29 mouse cellular contexts compared by ENCODE assay signal in genomic region chr4:99273466-99273865, GRCm38 (mm10). TPM values are rescaled to one million over a fixed set of nuclear protein-coding genes. Genes with fewer than 3 reads are reported as not detected.
"Had no signal": no experiment of that assay in that cellular context is flagged by ENCODE, and none has a peak within 500 bp of the region (broad histone marks: within the 10 kb centered on the region; RNA-seq: fewer than 3 reads in every experiment).

No protein-coding gene starts in this region.

- H3K9me3 ChIP-seq: heart, embryonic 13.5 days; heart, embryonic 15.5 days; hindbrain, embryonic 10.5 days; hindbrain, embryonic 12.5 days; intestine, embryonic 15.5 days; limb, embryonic 10.5 days; limb, embryonic 12.5 days; liver, embryonic 13.5 days; liver, embryonic 15.5 days had no signal

- DNase-seq: gastrocnemius, adult 2 months; gastrocnemius, postnatal 10 days; gastrocnemius, postnatal 25 days; heart, adult 2 months; heart, postnatal 4 days; kidney, adult 18-20 months; kidney, adult 8-10 months; kidney, postnatal 10 days; kidney, postnatal 25 days; kidney, postnatal 4 days; layer of hippocampus, adult 9-11 months; liver; liver, embryonic 13.5 days had no signal

- H3K4me2 ChIP-seq: heart, embryonic 11.5 days; heart, embryonic 13.5 days; heart, embryonic 15.5 days; intestine, embryonic 15.5 days; limb, embryonic 12.5 days; liver, embryonic 11.5 days; liver, embryonic 13.5 days; liver, embryonic 15.5 days had no signal

- H3K27me3 ChIP-seq: heart, embryonic 13.5 days; heart, embryonic 15.5 days; hindbrain, embryonic 12.5 days; intestine, embryonic 15.5 days; limb, embryonic 12.5 days; liver, embryonic 13.5 days; liver, embryonic 15.5 days had no signal

- H3K4me3 ChIP-seq: gastrocnemius, adult 2 months; heart, adult 2 months; heart, embryonic 13.5 days; heart, embryonic 15.5 days; hindbrain, embryonic 10.5 days; hindbrain, embryonic 12.5 days; intestine, embryonic 15.5 days; left cerebral cortex, adult 2 months; limb, embryonic 10.5 days; limb, embryonic 12.5 days; liver, embryonic 13.5 days; liver, embryonic 15.5 days had no signal

- ATAC-seq: inflammation-experienced regulatory T-cells, adult 6 months; intestine, embryonic 15.5 days; intestine, postnatal 0 days had no signal

- H3K36me3 ChIP-seq: heart, embryonic 15.5 days; hindbrain, embryonic 12.5 days; intestine, embryonic 15.5 days; limb, embryonic 10.5 days; liver, embryonic 13.5 days; liver, embryonic 15.5 days had no signal

- H3K27ac ChIP-seq: gastrocnemius, adult 2 months; heart, adult 2 months; heart, embryonic 13.5 days; heart, embryonic 15.5 days; hindbrain, embryonic 14.5 days; intestine, embryonic 15.5 days; left cerebral cortex, adult 2 months; limb, embryonic 10.5 days; limb, embryonic 12.5 days; liver, embryonic 13.5 days; liver, embryonic 15.5 days had no signal

- H3K4me1 ChIP-seq: heart, embryonic 15.5 days; intestine, embryonic 15.5 days; limb, embryonic 10.5 days; limb, embryonic 12.5 days; liver, embryonic 13.5 days; liver, embryonic 15.5 days had no signal

- H3K9ac ChIP-seq: heart, embryonic 13.5 days; heart, embryonic 15.5 days; hindbrain, embryonic 12.5 days; intestine, embryonic 15.5 days; limb, embryonic 12.5 days; liver, embryonic 13.5 days; liver, embryonic 15.5 days had no signal

RNA-seq across cellular contexts. Expression of gene Gm12689, which starts 22.2 kb away (rescaled TPM):
- total RNA-seq: heart, postnatal 25 days; heart, postnatal 4 days had no signal
- polyA plus RNA-seq: heart, embryonic 15.5 days; heart, postnatal 0 days; inflammation-experienced regulatory T-cells, adult 6 months; liver, embryonic 11.5 days had no signal
